Mouse (Mus musculus) CH12.LX (cell line): ENCODE data around the gene Sun1. TPM values are rescaled to one million over a fixed set of nuclear protein-coding genes. Genes with fewer than 3 reads are reported as not detected.

ENCODE experiments used
- DNase-seq: peaks from one replicate; pipeline ENCODE4 v3.0.0-alpha.2; 2013; ENCODE audit errors: extremely low read depth
- H3K27ac ChIP-seq: 2 replicates; pipeline ENCODE4 v1.5.1; 2012; ENCODE audit warnings: low read depth, mild to moderate bottlenecking, control low read depth, moderate library complexity; ENCODE audit not compliant: insufficient read depth
- H3K27me3 ChIP-seq: replicated peaks from 2 replicates; pipeline ENCODE3; 2012; ENCODE audit warnings: inconsistent platforms
- H3K36me3 ChIP-seq, 2 experiments: replicated peaks in 1 of 2; 2 replicates each; pipeline versions ENCODE3 to v1.6.1; 2012; ENCODE audit warnings: inconsistent platforms in 1 of 2, low read length in 1 of 2, mild to moderate bottlenecking in 1 of 2, mixed read lengths in 1 of 2, moderate library complexity in 1 of 2; ENCODE audit not compliant: control insufficient read depth in 1 of 2, insufficient read depth in 1 of 2
- H3K4me1 ChIP-seq, 2 experiments: 2 replicates each; pipeline ENCODE4 v1.6.1; 2012; ENCODE audit warnings: inconsistent platforms in 1 of 2, moderate library complexity in 1 of 2; ENCODE audit not compliant: insufficient read depth in 2 of 2, control insufficient read depth in 1 of 2
- H3K4me2 ChIP-seq: 2 replicates; pipeline ENCODE4 v1.6.1; 2012; ENCODE audit warnings: low read depth, mild to moderate bottlenecking, control low read depth; ENCODE audit not compliant: poor library complexity, insufficient read depth, severe bottlenecking
- H3K4me3 ChIP-seq, 3 experiments: fragments of 150-350 bp in 1 of 3; sonication (generic) in 1 of 3; replicated peaks in 1 of 3; 2 replicates each; pipeline versions ENCODE3 to v1.5.1; 2011 to 2012; ENCODE audit warnings: low read depth in 2 of 3, low read length in 2 of 3, mild to moderate bottlenecking in 2 of 3, moderate library complexity in 2 of 3, control low read depth in 1 of 3, improper control_type of control experiment in 1 of 3, inconsistent platforms in 1 of 3, mixed read lengths in 1 of 3; ENCODE audit not compliant: poor library complexity in 1 of 3
- H3K79me2 ChIP-seq: replicated peaks from 2 replicates; pipeline ENCODE4 v1.6.1; 2012; ENCODE audit warnings: mild to moderate bottlenecking, moderate library complexity; ENCODE audit not compliant: control insufficient read depth, poor library complexity, insufficient read depth, severe bottlenecking; ENCODE audit errors: extremely low read depth
- H3K9ac ChIP-seq: 2 replicates; pipeline ENCODE4 v1.6.1; 2012; ENCODE audit warnings: low read depth, mild to moderate bottlenecking, control low read depth, moderate library complexity; ENCODE audit not compliant: insufficient read depth
- H3K9me3 ChIP-seq: replicated peaks from 2 replicates; pipeline ENCODE3; 2012; ENCODE audit warnings: low read length, inconsistent platforms, mixed read lengths
- CHD1 ChIP-seq: IDR thresholded peaks from 2 replicates; pipeline ENCODE4 v1.6.1; 2012; ENCODE audit warnings: low read depth, low read length, improper control_type of control experiment, inconsistent platforms
- CHD2 ChIP-seq: IDR thresholded peaks from 2 replicates; pipeline ENCODE4 v1.6.1; 2011; ENCODE audit warnings: low read length, improper control_type of control experiment
- CTCF ChIP-seq, 2 experiments: IDR thresholded peaks in 1 of 2; conservative IDR thresholded peaks in 1 of 2; 2 replicates each; pipeline ENCODE4 v1.5.1; 2011 to 2012; ENCODE audit warnings: low read depth in 2 of 2, low read length in 2 of 2, improper control_type of control experiment in 1 of 2, inconsistent platforms in 1 of 2, mild to moderate bottlenecking in 1 of 2, moderate library complexity in 1 of 2
- E2F4 ChIP-seq: IDR thresholded peaks from 2 replicates; pipeline ENCODE4 v1.6.1; 2011; ENCODE audit warnings: low read depth, low read length, improper control_type of control experiment; ENCODE audit not compliant: insufficient replicate concordance
- ELF1 ChIP-seq: IDR thresholded peaks from 2 replicates; pipeline ENCODE4 v1.6.1; 2014; ENCODE audit warnings: low read depth, mild to moderate bottlenecking, inconsistent platforms, low read length, improper control_type of control experiment
- GABPA ChIP-seq: IDR thresholded peaks from 2 replicates; pipeline ENCODE4 v1.6.1; 2012; ENCODE audit warnings: low read depth, low read length, improper control_type of control experiment, inconsistent platforms; ENCODE audit not compliant: insufficient replicate concordance
- JUN ChIP-seq: IDR thresholded peaks from 2 replicates; pipeline ENCODE4 v1.6.1; 2011; ENCODE audit warnings: low read depth, mild to moderate bottlenecking, low read length, improper control_type of control experiment, moderate library complexity; ENCODE audit not compliant: insufficient read depth
- JUND ChIP-seq: conservative IDR thresholded peaks from 2 replicates; pipeline ENCODE4 v1.6.1; 2011; ENCODE audit warnings: low read depth, low read length, improper control_type of control experiment
- KAT2A ChIP-seq: IDR thresholded peaks from 2 replicates; pipeline ENCODE4 v1.6.1; 2012; ENCODE audit warnings: low read length, improper control_type of control experiment, inconsistent platforms; ENCODE audit not compliant: insufficient replicate concordance
- MAFK ChIP-seq: IDR thresholded peaks from 2 replicates; pipeline ENCODE4 v1.6.1; 2011; ENCODE audit warnings: low read length, improper control_type of control experiment; ENCODE audit not compliant: insufficient replicate concordance
- MAX ChIP-seq: IDR thresholded peaks from 2 replicates; pipeline ENCODE4 v1.6.1; 2011; ENCODE audit warnings: low read length, improper control_type of control experiment
- MEF2A ChIP-seq: IDR thresholded peaks from 2 replicates; pipeline ENCODE4 v1.6.1; 2014; ENCODE audit warnings: low read depth, mild to moderate bottlenecking, inconsistent platforms, low read length, improper control_type of control experiment, borderline replicate concordance
- MXI1 ChIP-seq: IDR thresholded peaks from 2 replicates; pipeline ENCODE4 v1.6.1; 2011; ENCODE audit warnings: mild to moderate bottlenecking, low read depth, low read length, improper control_type of control experiment
- NELFE ChIP-seq: IDR thresholded peaks from 2 replicates; pipeline ENCODE4 v1.6.1; 2011; ENCODE audit warnings: low read depth, low read length, improper control_type of control experiment
- PAX5 ChIP-seq: IDR thresholded peaks from 2 replicates; pipeline ENCODE4 v1.6.1; 2012; ENCODE audit warnings: low read length, inconsistent platforms, mixed read lengths
- POLR2A ChIP-seq: IDR thresholded peaks from 2 replicates; pipeline ENCODE4 v1.6.1; 2011; ENCODE audit warnings: low read depth, mild to moderate bottlenecking, improper control_type of control experiment, low read length
- POLR2AphosphoS2 ChIP-seq: IDR thresholded peaks from 2 replicates; pipeline ENCODE4 v1.6.1; 2011; ENCODE audit warnings: low read depth, low read length, improper control_type of control experiment
- RAD21 ChIP-seq: IDR thresholded peaks from 2 replicates; pipeline ENCODE4 v1.6.1; 2011; ENCODE audit warnings: low read depth, mild to moderate bottlenecking, low read length, improper control_type of control experiment, moderate library complexity
- SIN3A ChIP-seq: IDR thresholded peaks from 2 replicates; pipeline ENCODE4 v1.6.1; 2012; ENCODE audit warnings: low read length, improper control_type of control experiment, inconsistent platforms
- TCF12 ChIP-seq: IDR thresholded peaks from 2 replicates; pipeline ENCODE4 v1.6.1; 2014; ENCODE audit warnings: low read depth, mild to moderate bottlenecking, inconsistent platforms, low read length, improper control_type of control experiment
- UBTF ChIP-seq: IDR thresholded peaks from 2 replicates; pipeline ENCODE4 v1.6.1; 2012; ENCODE audit warnings: low read depth, mild to moderate bottlenecking, inconsistent platforms, low read length, improper control_type of control experiment, moderate library complexity
- USF1 ChIP-seq: IDR thresholded peaks from 2 replicates; pipeline ENCODE4 v1.6.1; 2014; ENCODE audit warnings: low read depth, mild to moderate bottlenecking, inconsistent platforms, low read length, improper control_type of control experiment
- USF2 ChIP-seq: conservative IDR thresholded peaks from 2 replicates; pipeline ENCODE4 v1.6.1; 2011; ENCODE audit warnings: low read depth, low read length, improper control_type of control experiment
- ZC3H11A ChIP-seq: IDR thresholded peaks from 2 replicates; pipeline ENCODE4 v1.6.1; 2012; ENCODE audit warnings: low read depth, mild to moderate bottlenecking, inconsistent platforms, low read length, improper control_type of control experiment
- ZMIZ1 ChIP-seq: IDR thresholded peaks from 2 replicates; pipeline ENCODE4 v1.6.1; 2012; ENCODE audit warnings: low read depth, mild to moderate bottlenecking, inconsistent platforms, low read length, improper control_type of control experiment
- dilution Hi-C: fragments of 300-500 bp; cut with MboI; formaldehyde crosslinking; loops from 2 replicates; pipeline ENCODE4 v1.14.3; 2020; ENCODE audit warnings: low sequenced_read_pairs; ENCODE audit not compliant: extremely low pct_unique_long_range_greater_than_20kb, extremely low pct_ligation_motif_present
- in situ Hi-C: fragments of 300-500 bp; cut with MboI; formaldehyde crosslinking; loops from 3 replicates; pipeline ENCODE4 v1.14.3; 2019; ENCODE audit warnings: low sequenced_read_pairs, low pct_ligation_motif_present, low pct_unique_long_range_greater_than_20kb, mixed read lengths
- polyA plus RNA-seq: library from polyadenylated mRNA; unstranded; fragments of >175 nt; gene quantifications from 2 replicates; pipeline ENCODE4 v1.2.1, GENCODE M21; 2012; ENCODE audit warnings: low read depth; ENCODE audit not compliant: insufficient read length
- total RNA-seq, 2 experiments: library from RNA; depleted of rRNA; stranded (reverse); fragments of 300-350 nt in 1 of 2; fragments of >200 nt in 1 of 2; gene quantifications; 2 replicates each; pipeline ENCODE4 v1.2.3; 2012 to 2014

Gene Sun1
- total and polyA plus RNA-seq, 3 experiments, result 10.1 to 18.5 (median 12.9) TPM

GRCm38 (mm10) chr5:139171929-139172328, 28.5 kb upstream of the Sun1 start:
- H3K27me3 ChIP-seq, result no peaks in the 10 kb centered on the region
- peaks cover 0 to 21% of the 10 kb centered on the region in 2 experiments; a peak in 2 of 4 replicates for H3K4me1 ChIP-seq
- H3K9ac ChIP-seq, result no peak overlapping the region
- no peak overlapping the region for H3K4me2 ChIP-seq
- no peak overlapping the region for H3K27ac ChIP-seq
- DNase-seq, result no peak
- H3K36me3 ChIP-seq, result peaks cover 55 to 87% of the 10 kb centered on the region in 2 experiments
- H3K79me2 ChIP-seq, result no peaks in the 10 kb centered on the region
- H3K9me3 ChIP-seq, result peaks cover 2% of the 10 kb centered on the region
- H3K4me3 ChIP-seq, result no peak overlapping the region
- TF ChIP-seq POLR2AphosphoS2 (no peak), USF1 (no peak), MXI1 (no peak), GABPA (no peak), NELFE (no peak), POLR2A (no peak), USF2 (no peak), ZC3H11A (no peak), KAT2A (no peak), TCF12 (no peak), E2F4 (no peak), CHD1 (no peak), CHD2 (no peak), MAX (no peak), JUND (no peak), PAX5 (no peak), SIN3A (no peak), MAFK (no peak)
- in situ Hi-C loops (loop anchor here (10.0 kb wide), 1 partner anchor 97 kb away; no protein-coding TSS in a partner anchor), dilution Hi-C loops (no loop called here)

GRCm38 (mm10) chr5:139174141-139174540, 26.3 kb upstream of the Sun1 start:
- no peak overlapping the region for H3K27ac ChIP-seq

More at GRCm38 (mm10) chr5:139174141-139174540, 26.3 kb upstream of the Sun1 start:
- H3K27me3 ChIP-seq, result no peaks in the 10 kb centered on the region
- H3K4me1 ChIP-seq, result peaks cover 0 to 7% of the 10 kb centered on the region in 2 experiments; a peak in 2 of 4 replicates
- TF ChIP-seq UBTF (no peak), USF1 (no peak), ZMIZ1 (no peak), ZC3H11A (no peak), ELF1 (no peak), RAD21 (no peak), JUN (no peak), MEF2A (no peak), CTCF (conservative IDR thresholded peaks at IDR 0.05 in 1 of 2, IDR thresholded peaks at IDR 0.05 in 1 of 2; ENCODE audit: low read depth in 2 of 2, low read length in 2 of 2) (no peak), MAFK (no peak), JUND (no peak), GABPA (no peak), NELFE (no peak)
- TF ChIP-seq, all 38 proteins: peak for 0
- Histone ChIP-seq H3K36me3 (peaks cover 60 to 89% of the 10 kb centered on the region in 2 experiments), H3K9me3 (no peaks in the 10 kb centered on the region), H3K4me3 (no peak overlapping the region), H3K4me2 (no peak overlapping the region), H3K9ac (no peak overlapping the region), H3K79me2 (no peaks in the 10 kb centered on the region)
- DNase-seq, result no peak
- dilution Hi-C loops, result no loop called here
- in situ Hi-C loops, result loop anchor here (10.0 kb wide), 1 partner anchor 99 kb away; no protein-coding TSS in a partner anchor
